Mouse (Mus musculus) liver (tissue): ENCODE results near the gene Chd1.
"Not testable (repeated sequence)": the region's sequence is repeated elsewhere in the genome, so short reads cannot be mapped to it uniquely, and the experiment has no call there.

Source experiments
- DNase-seq: peaks from one replicate; pipeline ENCODE4 v3.0.0-alpha.2; 2020; ENCODE audit warnings: mixed read lengths

Chd1 gene

GRCm38 (mm10) chr17:15737346-15737917 lies 32.7 kb downstream of the Chd1 start:
- no peak for DNase-seq

GRCm38 (mm10) chr17:15741836-15742235 lies 37.1 kb downstream of the Chd1 start:
- no peak for DNase-seq

GRCm38 (mm10) chr17:15742953-15743352 lies 38.2 kb downstream of the Chd1 start:
- DNase-seq, result no peak

- DNase-seq, result no peak
These were observed 38.6 kb downstream of the Chd1 start for GRCm38 (mm10) chr17:15743379-15743778.

DNA sequence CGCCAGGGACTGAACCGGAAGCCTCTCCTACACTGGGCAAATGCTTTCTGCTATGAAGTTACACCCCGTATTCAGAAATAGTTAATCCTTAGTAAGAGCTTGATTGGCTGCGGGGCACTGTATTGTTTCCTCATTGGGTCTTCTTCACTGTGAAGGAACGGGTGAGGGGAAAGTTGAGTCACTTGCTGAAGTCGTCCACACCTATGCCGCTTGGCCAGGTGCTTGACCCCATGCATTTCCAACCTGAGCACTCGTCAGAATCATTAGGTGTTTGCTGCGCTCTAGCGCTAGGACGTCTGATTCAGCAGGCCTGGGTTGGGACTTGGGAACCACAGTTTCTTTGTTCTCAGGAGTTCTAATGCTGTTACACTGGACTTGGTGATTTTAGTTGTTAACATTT lies 41.9 kb downstream of the Chd1 start:
- no peak for DNase-seq

DNA sequence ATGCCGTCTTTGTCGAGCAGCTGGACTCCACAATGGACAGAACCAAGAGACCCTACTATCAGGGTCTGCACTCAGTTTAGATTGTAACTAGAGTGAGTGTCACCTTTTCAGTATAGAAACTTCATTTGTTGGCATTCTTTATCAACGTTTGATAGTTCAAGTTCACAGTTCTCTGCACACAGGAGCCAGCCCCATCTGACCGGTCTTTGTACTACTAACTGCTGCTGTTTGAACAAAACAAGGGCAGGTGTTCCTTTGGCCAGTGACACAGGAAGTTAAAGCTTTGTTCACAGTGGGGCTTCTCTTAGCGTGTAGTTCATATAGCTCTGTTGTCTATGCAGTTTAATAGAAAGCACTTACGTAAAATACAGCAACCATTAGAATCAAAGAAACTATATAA lies 43.3 kb downstream of the Chd1 start:
- no peak for DNase-seq

GRCm38 (mm10) chr17:15751264-15751663 lies 46.5 kb downstream of the Chd1 start:
- DNase-seq, result not testable (repeated sequence)

- no peak for DNase-seq
These were observed 56.4 kb downstream of the Chd1 start for GRCm38 (mm10) chr17:15761191-15761590.

DNA sequence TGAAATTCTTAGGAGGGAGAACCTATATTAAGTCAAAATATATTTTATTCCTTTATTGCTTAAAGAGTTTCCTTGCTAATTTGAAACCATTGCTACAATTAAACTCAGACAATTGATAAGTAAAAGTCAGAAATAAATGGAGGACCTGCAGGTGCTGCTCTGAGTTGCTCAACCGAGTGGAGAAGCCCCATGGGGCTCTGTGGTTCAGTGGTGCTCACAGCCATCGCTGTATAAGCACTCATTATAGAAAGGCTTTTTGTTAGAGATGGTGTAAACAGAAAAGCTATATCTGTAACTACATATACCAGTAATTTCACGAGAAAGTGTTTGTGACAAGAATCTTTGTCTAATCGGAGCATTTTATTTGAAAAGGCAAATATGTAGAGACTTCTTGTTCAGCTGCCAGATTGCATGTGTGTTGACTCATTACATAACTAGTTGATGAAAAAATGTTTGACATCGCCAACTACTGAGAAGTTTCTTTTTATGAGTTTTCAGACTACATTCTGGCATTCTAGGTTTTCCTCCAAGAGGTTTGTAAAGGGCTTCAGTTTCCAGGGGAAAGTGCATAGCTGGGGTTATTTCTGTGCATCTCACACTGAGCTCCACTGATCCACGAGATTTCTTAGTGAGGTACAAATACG lies 64.4 kb downstream of the Chd1 start:
- DNase-seq, result no peak

DNA sequence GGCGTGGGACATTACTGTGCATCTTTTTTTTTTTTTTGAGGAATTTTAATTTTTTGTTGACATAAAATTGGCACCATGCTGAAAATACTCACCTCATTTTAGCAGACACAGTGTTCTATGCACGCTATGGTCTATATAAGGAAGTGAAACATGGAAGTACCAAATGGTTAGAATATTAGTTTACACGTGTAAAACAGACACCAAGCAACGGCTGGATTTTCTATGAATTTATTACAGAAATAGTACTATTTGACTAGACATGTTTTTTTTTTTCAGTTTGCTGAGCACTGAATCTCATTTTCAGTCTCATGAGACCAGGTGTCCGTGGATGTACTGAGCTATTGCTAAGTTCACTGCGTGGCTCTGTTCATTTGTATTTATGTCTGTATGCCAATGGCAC lies 69.2 kb downstream of the Chd1 start:
- DNase-seq, result no peak

- no peak for DNase-seq
These were observed 69.9 kb downstream of the Chd1 start for GRCm38 (mm10) chr17:15774565-15775215.

DNA sequence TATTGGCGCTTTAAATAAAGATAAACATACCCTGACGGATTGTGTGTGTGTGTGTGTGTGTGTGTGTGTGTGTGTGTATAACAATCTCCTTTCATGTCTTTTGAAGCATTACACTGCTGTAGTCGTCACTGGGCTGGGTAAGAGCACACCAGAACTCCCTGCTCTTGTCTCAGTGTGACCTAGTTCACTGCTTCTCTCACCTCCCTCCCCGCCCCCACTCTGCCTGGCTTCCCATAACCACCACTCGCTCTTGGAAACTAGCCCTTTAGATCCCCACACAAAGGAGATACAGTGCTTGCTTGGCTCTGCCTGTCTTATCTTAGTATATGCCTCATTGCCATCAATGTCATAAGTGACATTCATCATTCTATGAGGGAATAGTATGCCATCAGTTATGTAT lies 71.6 kb downstream of the Chd1 start:
- no peak for DNase-seq

GRCm38 (mm10) chr17:15777979-15778378 lies 73.2 kb downstream of the Chd1 start:
- DNase-seq, result no peak

DNA sequence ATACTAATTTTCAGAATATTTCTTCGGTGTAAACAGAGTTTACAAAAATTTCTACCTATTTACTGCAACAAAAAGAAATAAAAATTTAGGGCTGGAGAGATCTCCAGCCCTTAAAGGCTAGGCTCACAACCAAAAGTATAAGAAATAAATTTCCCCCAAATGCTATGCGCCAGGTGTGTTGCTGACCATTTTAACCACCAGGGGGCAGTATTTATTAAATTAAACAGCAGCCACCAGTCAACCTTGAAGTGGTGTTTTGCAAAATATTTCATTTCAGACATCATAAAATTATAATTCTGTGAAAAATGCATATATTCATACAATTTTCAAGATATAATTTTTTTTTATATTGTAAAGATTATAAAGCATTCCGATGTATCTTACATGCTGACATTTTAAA lies 82.3 kb downstream of the Chd1 start:
- DNase-seq, result no peak

DNA sequence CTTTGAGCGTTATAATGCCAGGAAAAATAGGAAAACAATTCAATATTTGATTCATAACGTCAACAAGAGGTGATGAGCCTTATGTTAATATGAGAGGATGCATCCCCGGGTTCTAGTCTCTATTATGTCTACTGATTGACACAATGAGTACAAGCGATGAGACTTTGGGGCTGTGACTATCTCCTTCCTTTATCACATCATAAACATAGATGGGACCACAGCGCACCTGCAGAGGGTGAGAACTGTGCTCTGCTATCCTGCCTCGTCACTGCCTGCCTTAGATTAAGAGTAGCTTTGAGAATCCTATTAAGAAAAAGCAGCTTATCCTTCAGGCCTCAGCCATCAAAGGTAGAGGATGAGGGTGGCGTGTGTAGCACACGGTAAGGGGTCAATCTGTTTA lies 85.9 kb downstream of the Chd1 start:
- no peak for DNase-seq

DNA sequence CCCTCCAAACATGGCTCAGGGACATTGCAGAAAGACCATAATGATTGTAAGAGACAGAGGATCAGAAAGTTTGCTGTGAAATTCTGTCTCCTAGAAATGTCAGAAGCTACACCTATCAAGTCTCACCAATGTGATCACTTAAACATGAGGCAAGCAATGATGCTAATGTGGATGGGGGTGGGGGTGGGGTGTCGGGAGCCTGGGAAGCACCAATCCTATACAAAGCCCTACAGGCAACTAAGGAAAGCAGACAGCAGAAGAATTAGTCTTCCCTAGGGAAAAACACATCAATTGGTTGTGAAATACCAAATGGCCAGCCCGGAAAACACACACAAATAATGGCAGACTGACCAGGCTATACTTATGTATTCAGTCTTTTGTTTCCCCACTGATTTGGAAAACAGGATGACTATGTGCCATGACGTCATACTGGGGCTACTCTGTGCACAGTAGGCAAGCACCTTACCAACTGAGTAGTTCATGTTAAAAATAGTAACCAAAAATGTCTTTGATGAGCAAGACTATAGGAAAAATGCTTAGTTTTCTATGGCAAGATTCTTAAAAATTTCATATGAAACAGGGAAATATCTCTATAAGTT lies 94.5 kb downstream of the Chd1 start:
- DNase-seq, result no peak

DNA sequence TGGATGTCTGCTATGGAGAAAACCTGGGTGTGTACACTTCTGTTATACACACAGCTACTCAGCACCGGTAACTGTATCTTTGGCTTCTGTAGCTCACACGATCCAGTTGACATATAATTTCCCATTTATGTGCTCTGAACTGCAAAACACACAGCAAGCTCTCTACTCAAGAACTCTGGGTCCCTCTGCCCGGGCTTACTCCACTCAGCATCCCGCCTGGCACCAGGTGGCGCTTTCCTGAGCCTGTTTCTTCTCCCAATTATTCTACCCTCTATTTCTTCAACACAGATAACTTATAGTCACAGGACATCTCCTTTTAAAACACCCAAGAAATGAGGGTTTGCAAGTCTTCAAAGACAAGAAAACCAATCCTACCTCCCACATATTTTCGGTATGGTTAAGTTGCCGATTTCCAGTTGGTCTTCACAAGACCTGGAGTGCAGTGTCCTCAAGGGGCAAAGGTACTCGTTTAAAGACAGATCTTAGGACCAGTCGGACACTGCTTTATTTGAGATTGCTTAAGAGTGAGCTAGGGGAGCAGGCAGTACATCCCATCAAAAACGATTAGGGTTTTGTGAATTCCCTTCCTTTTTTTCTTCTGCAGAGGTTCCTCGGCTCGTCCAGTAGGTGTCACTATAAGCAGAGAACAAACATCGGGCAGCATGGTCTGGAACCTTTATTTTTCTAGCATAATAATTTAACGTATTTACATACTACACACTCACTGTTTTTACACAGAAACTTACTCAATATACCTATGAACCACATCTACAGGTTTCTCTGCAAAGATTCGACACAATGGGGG lies 99.4 kb downstream of the Chd1 start:
- no peak for DNase-seq

- no peak for DNase-seq
These were observed 102.7 kb downstream of the Chd1 start for GRCm38 (mm10) chr17:15807295-15807984.

GRCm38 (mm10) chr17:15808015-15808414 lies 103.2 kb downstream of the Chd1 start:
- no peak for DNase-seq

DNA sequence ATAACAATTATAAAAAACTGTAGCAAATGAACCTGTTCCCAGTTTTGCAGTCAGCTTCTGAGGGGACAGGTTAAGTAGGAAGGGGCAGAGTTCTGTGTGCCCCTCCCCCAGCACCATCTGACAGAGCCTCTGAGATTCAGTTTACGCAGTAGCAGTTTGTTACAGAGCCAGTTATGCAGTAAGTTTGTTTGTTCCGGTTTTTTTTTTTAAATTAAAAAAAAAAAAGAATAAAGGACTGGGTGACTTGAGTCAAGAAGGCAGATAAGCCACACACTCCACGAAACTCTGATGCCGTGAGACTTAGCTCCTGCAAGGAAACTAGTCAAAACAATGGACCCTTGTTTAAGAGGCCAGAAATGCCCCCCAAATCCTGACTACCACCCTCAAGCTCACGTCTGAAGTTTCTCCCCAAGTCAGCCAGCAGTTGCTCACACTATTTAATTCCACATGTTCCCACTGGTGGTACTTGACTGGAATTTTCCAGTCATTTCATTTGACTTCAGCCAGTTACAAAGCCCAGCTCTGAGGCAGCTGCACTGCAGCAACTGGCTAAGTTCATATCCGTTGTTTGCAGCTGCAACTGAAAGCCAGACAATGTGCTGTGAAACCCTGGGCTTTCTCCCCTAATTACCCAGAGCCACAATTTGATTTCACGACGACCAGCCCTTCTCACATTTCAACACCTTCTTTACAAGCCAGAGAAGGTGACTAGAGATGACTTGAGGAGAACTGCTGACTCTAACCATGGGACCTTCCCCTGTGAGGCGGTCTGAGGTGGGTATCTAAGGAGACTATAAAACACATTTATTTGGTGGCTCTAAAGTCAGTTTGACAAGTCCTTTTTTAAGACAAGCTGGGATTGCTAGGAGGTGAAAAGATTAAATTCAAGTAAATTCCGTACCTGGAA lies 104.0 kb downstream of the Chd1 start:
- DNase-seq, result no peak

DNA sequence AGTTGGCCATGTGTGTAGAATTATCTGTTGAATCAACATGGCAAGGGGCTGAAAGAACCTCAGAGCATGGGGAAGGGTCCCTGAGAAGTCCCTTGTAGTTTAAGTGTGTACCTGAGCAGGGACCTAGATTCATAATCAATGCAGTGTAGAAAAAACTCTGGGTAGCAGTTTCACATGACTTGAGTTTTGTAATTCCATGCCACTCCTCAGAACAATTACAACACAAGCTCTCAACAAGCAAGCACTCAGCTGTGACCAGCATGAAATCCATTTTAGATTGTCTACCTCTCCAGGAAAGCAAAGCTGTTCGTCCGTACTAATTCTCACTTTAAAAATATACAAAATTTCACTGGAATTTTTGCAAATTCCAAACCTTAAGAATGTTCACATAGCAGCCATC lies 105.2 kb downstream of the Chd1 start:
- DNase-seq, result no peak
